Mouse (Mus musculus) forebrain, postnatal 0 days (tissue): ENCODE results near the gene Nup85. TPM values are rescaled to one million over a fixed set of nuclear protein-coding genes. Genes with fewer than 3 reads are reported as not detected.

Experiments
- ATAC-seq: fragments of 200-750 bp; cut with Nextera tagmentation; 2 replicates; pipeline ENCODE4 v1.8.0; 2017; ENCODE audit warnings: mild to moderate bottlenecking, moderate library complexity
- DNase-seq: peaks from one replicate; pipeline ENCODE4 v3.0.0-alpha.2; 2015
- H3K27ac ChIP-seq: fragments of 300-500 bp; sonication (generic); 2 replicates; pipeline ENCODE4 v1.5.1; 2014; ENCODE audit warnings: low read depth, mild to moderate bottlenecking, antibody characterized with exemption, low read length, moderate library complexity, mixed read lengths
- H3K27me3 ChIP-seq: fragments of 300-500 bp; sonication (generic); 2 replicates; pipeline ENCODE4 v1.6.1; 2014; ENCODE audit warnings: mild to moderate bottlenecking, low read length, mixed read lengths; ENCODE audit not compliant: insufficient read depth
- H3K36me3 ChIP-seq: fragments of 300-500 bp; sonication (generic); 2 replicates; pipeline ENCODE4 v1.6.1; 2014; ENCODE audit warnings: mild to moderate bottlenecking, moderate library complexity; ENCODE audit not compliant: insufficient read depth
- H3K4me1 ChIP-seq: fragments of 300-500 bp; sonication (generic); 2 replicates; pipeline ENCODE4 v1.6.1; 2014; ENCODE audit warnings: antibody characterized with exemption; ENCODE audit not compliant: insufficient read depth
- H3K4me2 ChIP-seq: fragments of 300-500 bp; sonication (generic); 2 replicates; pipeline ENCODE4 v1.6.1; 2014; ENCODE audit warnings: low read depth, mild to moderate bottlenecking, moderate library complexity
- H3K4me3 ChIP-seq: fragments of 300-500 bp; sonication (generic); 2 replicates; pipeline ENCODE4 v1.5.1; 2014; ENCODE audit warnings: low read depth, low read length, mixed read lengths
- H3K9ac ChIP-seq: fragments of 300-500 bp; sonication (generic); 2 replicates; pipeline ENCODE4 v1.6.1; 2014; ENCODE audit warnings: mild to moderate bottlenecking
- H3K9me3 ChIP-seq: fragments of 300-500 bp; sonication (generic); 2 replicates; pipeline ENCODE4 v1.6.1; 2016; ENCODE audit warnings: low read length
- CTCF ChIP-seq: sonication (generic); IDR thresholded peaks from 2 replicates; pipeline ENCODE4 v1.5.1; 2016; ENCODE audit warnings: antibody characterized with exemption, control low read depth, low read depth
- WGBS: fragments of 180-500 bp; shearing (Covaris S2); extraction: QIAGEN DNeasy Blood & Tissue Kit; methylation state at CpG from one replicate; pipeline ENCODE4 v1.1.7; 2014; 5-methylcytosine and 5-hydroxymethylcytosine counted together
- polyA plus RNA-seq: library from polyadenylated mRNA; unstranded; fragments of >200 nt; fragmentation: Nextera tagmentation; extraction: Ambion mirVana; gene quantifications from 2 replicates; pipeline ENCODE4 v1.2.1, GENCODE M21; 2015
- total RNA-seq: library from RNA; depleted of rRNA; stranded (reverse); fragments of >200 nt; gene quantifications from 2 replicates; pipeline ENCODE4 v1.2.3, GENCODE M21; 2014

Nup85 gene
- total and polyA plus RNA-seq, 2 experiments from 2014 or later, result 78.7 to 90.3 TPM

- Histone ChIP-seq H3K27ac (peak overlapping the region; percentile 100), H3K36me3 (peaks cover 13% of the 10 kb centered on the region; the same call in 1 of the 2 replicates), H3K9me3 (no peaks in the 10 kb centered on the region), H3K4me3 (peak overlapping the region; percentile 93), H3K4me1 (peaks cover 7% of the 10 kb centered on the region), H3K4me2 (peak overlapping the region; percentile 68), H3K27me3 (no peaks in the 10 kb centered on the region), H3K9ac (peak overlapping the region; percentile 96)
- peak; percentile 30; the same call in 1 of the 2 replicates for TF ChIP-seq CTCF
- no peak for ATAC-seq
- 79% methylated on average over 10 of the region's 10 CpGs for WGBS
- DNase-seq, result peak; percentile 22
Observed at GRCm38 (mm10) chr11:115536856-115537568, 27.2 kb upstream of the Nup85 start.

DNA sequence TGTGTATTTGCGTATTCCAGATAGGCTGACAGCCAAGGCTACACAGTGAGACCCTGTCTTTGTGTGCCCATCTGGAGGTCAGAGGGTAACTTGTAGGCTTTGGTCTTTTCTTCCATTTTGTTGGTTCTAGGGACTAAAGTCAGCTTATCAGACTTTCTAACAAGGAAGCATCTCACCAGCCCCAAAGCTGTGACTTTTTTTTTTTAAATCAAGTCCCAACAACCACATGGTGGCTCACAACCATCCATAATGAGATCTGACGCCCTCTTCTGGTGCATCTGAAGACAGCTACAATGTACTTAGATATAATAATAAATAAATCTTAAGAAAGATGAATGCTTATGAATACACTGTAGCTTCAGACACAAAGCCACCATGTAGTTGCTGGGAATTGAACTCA, 26.2 kb upstream of the Nup85 start:
- 67% methylated on average over 2 of the region's 2 CpGs for WGBS
- Histone ChIP-seq H3K9ac (no peak overlapping the region), H3K36me3 (peaks cover 4% of the 10 kb centered on the region; the same call in 1 of the 2 replicates), H3K9me3 (no peaks in the 10 kb centered on the region), H3K27ac (no peak overlapping the region), H3K4me2 (no peak overlapping the region), H3K4me3 (no peak overlapping the region), H3K27me3 (no peaks in the 10 kb centered on the region), H3K4me1 (peaks cover 7% of the 10 kb centered on the region)
- DNase-seq, result no peak
- no peak for TF ChIP-seq CTCF
- no peak for ATAC-seq

DNA sequence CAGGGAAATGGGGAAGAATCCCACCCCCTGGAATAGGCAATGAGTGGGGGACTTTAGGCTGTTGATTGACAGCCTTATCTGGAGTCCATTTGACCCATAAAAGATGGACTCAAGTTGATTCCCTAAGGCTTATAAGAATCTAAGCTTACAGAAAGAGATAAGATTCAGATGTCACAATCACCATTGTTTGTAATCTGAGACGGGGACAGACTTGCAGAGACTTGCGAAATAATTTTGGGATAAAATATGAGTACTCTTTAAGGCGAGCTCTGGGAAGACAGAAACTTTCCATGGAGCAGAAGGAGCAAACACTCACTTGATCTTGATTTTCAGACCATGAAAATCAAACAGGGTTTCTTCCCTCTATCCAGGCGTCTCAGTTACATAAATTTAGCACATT, 20.7 kb upstream of the Nup85 start:
- no peak overlapping the region for H3K4me2 ChIP-seq
- ATAC-seq, result no peak
- no peaks in the 10 kb centered on the region for H3K4me1 ChIP-seq
- no peak overlapping the region for H3K27ac ChIP-seq
- no peak for DNase-seq
- H3K9me3 ChIP-seq, result no peaks in the 10 kb centered on the region
- TF ChIP-seq CTCF, result no peak
- WGBS, result 84% methylated on average over 4 of the region's 4 CpGs
- H3K9ac ChIP-seq, result no peak overlapping the region
- no peak overlapping the region for H3K4me3 ChIP-seq
- H3K27me3 ChIP-seq, result no peaks in the 10 kb centered on the region
- H3K36me3 ChIP-seq, result no peaks in the 10 kb centered on the region

DNA sequence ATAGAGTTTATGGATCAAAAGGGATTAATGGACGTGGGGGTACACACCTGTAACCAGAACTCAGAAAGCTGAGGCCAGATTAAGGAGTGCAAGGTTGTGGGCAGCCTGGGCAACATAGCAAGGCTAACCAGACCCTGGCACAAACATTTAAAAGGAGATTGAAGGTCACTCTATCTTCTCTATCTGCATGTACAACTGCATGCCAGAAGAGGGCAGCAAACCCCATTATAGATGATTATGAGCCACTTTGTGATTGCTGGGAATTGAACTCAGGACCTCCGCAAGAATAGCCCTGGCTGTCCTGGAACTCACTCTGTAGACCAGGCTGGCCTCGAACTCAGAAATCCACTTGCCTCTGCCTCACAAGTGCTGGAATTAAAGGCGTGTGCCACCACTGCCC, 11.5 kb upstream of the Nup85 start:
- peak; percentile 44 for TF ChIP-seq CTCF
- no peaks in the 10 kb centered on the region for H3K9me3 ChIP-seq
- no peaks in the 10 kb centered on the region for H3K4me1 ChIP-seq
- H3K4me3 ChIP-seq, result no peak overlapping the region
- H3K27ac ChIP-seq, result no peak overlapping the region
- WGBS, result 57% methylated on average over 4 of the region's 4 CpGs
- no peak overlapping the region for H3K4me2 ChIP-seq
- H3K9ac ChIP-seq, result no peak overlapping the region
- no peak for DNase-seq
- ATAC-seq, result no peak
- no peaks in the 10 kb centered on the region for H3K36me3 ChIP-seq
- no peaks in the 10 kb centered on the region for H3K27me3 ChIP-seq

GRCm38 (mm10) chr11:115555717-115556116, 8.5 kb upstream of the Nup85 start:
- no peak overlapping the region for H3K9ac ChIP-seq
- H3K4me3 ChIP-seq, result no peak overlapping the region
- H3K4me2 ChIP-seq, result no peak overlapping the region
- TF ChIP-seq CTCF, result no peak
- no peaks in the 10 kb centered on the region for H3K9me3 ChIP-seq
- H3K27me3 ChIP-seq, result no peaks in the 10 kb centered on the region
- no peaks in the 10 kb centered on the region for H3K4me1 ChIP-seq
- DNase-seq (no peak), ATAC-seq (no peak)
- no peaks in the 10 kb centered on the region for H3K36me3 ChIP-seq
- H3K27ac ChIP-seq, result no peak overlapping the region
- 84% methylated on average over 17 of the region's 17 CpGs for WGBS

- Histone ChIP-seq H3K9me3 (no peaks in the 10 kb centered on the region), H3K27me3 (no peaks in the 10 kb centered on the region), H3K4me1 (0 out of 2 replicates have a peak, but pooled peaks cover 7% of the 10 kb centered on the region), H3K27ac (peak overlapping the region; percentile 76), H3K4me3 (peak overlapping the region; percentile 73), H3K4me2 (peak overlapping the region; percentile 63), H3K36me3 (peaks cover 15% of the 10 kb centered on the region), H3K9ac (peak overlapping the region; percentile 69; the same call in 1 of the 2 replicates)
- 49% methylated on average over 4 of the region's 4 CpGs for WGBS
- DNase-seq, result no peak
- TF ChIP-seq CTCF, result 0 out of 2 replicates have a peak, but pooled peaks have one; percentile 4
- ATAC-seq, result no peak
Observed at GRCm38 (mm10) chr11:115563406-115563805, 828 bp upstream of the Nup85 start.

- ATAC-seq, result no peak
- Histone ChIP-seq H3K27ac (no peak overlapping the region), H3K4me3 (peak overlapping the region; percentile 73), H3K27me3 (no peaks in the 10 kb centered on the region), H3K36me3 (peaks cover 30% of the 10 kb centered on the region), H3K9me3 (no peaks in the 10 kb centered on the region), H3K4me1 (0 out of 2 replicates have a peak, but pooled peaks cover 7% of the 10 kb centered on the region), H3K4me2 (peak overlapping the region; percentile 63), H3K9ac (peak overlapping the region; percentile 69)
- WGBS, result 21% methylated on average over 7 of the region's 7 CpGs
- no peak for DNase-seq
- TF ChIP-seq CTCF, result no peak
Observed at GRCm38 (mm10) chr11:115564961-115565360, 727 bp downstream of the Nup85 start.
